Mouse (Mus musculus) thymus, postnatal 10 days (tissue): ENCODE measurements around the gene Adarb1.
"Not testable (repeated sequence)": the region's sequence is repeated elsewhere in the genome, so short reads cannot be mapped to it uniquely, and the experiment has no call there.

Experiments
- DNase-seq, 2 experiments: peaks; one replicate each; pipeline ENCODE4 v3.0.0; 2021; ENCODE audit warnings: low spot score in 2 of 2

Adarb1 gene

DNA sequence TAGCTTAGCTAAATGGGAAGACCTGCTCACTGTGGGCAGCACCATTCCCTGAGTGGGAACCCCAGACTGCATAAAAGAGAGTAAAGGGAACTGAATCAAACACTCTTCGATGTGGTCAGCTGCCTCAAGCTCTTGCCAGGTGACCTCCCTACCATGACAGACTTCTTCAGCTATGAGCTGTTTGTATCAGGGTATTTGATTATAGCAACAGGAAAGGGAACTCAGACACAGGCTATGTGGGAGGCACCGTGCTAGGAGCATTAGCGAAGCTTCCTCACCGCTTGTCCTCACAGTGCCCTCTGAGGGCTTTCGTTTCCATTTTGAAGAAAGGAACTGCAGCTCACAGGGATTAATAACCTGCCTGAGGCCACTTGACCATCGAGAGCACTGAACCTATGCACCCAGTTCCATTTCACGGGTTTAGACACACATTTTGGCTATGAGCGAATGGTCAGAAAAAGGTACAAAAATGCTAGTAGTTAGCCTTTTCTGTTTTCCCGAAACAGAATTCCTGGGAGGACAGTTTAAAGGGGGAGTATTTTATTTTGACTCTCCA lies 103.3 kb downstream of the Adarb1 start:
- DNase-seq, result no peak

DNA sequence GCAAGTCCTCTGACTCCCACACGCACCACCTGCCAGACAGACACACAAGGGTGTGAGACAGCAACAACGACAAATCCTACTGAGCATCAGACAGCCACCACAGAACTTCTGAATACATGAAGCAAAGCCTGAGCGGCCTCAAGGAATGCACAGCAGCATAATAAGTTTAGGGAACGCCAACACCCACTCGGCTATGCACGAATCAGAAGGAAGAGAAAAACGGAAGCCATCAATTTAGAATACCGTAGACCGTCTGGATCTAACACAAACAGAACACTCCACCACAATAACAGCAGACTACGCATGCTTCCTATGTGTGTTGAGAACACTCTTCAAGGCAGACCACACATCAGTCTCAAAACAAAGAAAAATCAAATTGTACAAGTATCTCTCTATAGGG lies 109.1 kb downstream of the Adarb1 start:
- DNase-seq, result no peak

DNA sequence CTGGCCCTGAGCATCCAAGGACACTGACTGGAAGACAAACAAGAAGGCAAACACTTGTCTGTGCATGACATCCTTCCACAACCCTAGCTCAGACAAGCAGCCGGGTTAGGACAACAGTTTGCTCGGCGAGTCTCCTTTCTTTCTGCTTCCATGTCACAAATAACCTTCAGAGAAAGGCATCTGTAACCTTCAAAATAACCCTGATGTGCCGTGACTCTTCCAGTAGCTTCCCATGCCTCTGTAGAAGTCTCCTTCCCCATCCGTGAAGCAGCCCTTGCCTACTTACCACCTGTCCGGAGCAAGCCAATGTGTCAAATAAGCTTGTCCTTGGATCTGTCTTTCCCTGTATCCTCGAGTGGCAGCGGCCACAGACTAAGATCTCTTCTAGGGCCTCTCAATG lies 112.3 kb downstream of the Adarb1 start:
- DNase-seq, result no peak

DNA sequence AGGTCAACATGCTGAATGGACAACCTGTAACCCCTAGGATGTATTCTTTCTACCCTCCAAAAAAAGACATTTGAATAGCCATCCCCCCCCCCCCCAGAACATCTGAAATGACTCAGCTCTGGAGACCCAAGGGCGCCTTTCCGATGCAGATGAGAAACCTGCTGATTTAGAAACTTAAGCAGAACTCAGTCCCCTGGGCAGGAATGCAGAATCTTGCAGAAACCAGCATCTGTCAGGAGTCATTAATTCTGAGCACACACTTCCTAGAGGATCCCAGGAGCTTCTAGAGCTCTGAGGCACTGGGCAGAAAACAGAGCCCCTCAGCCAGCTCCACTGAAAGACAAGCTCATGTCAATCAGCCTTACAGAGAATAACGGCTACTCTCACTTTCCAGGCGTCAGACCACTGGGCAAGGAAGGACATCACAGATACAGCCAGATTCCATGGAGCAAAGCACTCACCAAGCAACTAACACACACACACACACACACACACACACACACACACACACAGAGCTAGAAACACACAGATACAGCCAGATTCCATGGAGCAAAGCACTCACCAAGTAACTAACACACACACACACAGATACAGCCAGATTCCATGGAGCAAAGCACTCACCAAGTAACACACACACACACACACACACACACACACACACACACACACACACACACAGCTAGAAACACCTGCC lies 113.1 kb downstream of the Adarb1 start:
- no peak for DNase-seq

DNA sequence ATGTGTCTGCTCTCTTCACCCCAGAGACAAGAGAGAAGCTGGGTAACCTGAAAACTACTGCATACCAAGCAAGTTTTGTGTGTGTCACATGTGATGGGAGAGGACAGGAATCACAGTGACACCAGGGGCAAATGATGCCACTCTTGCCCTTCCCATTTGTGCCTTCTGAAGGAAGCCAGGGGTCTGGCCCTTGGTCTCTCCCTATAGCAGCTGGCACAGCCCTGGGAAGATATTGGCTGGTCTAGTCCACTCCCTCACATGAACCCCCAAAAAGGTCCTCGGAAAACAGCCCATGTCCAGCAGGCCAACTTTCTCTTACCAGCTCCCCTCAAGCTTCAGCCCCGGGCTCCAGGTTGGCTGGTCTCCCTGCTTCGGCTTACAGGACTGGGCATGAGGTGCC lies 113.7 kb downstream of the Adarb1 start:
- no peak for DNase-seq

DNA sequence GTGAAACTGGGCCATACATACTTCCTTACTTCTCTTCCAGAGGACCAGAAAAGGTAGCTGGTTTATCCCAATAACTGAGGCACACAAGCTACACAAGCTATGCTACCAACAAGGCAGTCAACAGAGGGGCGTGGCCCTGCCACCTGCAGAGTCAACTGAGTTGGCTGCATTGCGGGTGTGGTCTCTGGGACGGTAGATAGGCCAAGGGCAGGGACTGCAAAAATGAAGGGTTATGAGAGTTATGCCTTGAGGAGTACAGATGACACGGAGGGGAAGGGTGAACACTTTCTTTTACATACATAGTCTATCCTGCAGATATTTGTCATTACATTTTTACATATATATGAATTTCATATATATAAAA lies 117.2 kb downstream of the Adarb1 start:
- no peak for DNase-seq

DNA sequence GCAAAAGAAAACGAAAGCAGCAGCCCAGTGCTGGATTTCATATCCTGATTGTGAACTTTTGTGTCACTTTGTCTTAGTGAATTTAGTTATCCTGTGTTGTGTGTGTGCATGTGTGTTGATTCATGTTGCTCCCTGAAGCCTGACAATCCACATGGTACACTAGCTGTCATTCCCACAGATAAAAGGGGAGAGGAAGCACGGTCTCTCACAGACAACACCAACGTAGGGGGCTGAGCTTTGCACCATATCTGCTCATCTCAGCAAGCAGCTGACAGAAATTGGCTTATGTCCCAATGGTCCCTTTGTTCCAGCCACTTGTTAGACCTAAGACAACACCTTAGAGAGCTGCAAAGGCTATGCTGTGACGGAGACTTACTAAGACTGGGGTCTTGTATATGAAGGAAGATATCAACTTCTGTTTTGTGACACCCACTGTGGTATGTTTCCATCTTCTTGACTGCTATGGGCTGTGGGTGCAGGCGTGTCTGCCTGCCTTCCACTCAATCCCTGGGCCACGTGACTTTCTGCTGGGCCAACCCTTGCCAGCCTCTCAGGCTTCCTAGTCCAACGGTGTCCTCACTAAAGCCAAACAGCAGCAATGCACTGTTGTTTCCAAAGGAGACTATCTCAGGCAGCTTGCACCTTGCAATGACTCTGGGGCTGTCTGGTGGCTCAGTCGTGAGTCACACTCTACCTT lies 117.7 kb downstream of the Adarb1 start:
- DNase-seq, result no peak

DNA sequence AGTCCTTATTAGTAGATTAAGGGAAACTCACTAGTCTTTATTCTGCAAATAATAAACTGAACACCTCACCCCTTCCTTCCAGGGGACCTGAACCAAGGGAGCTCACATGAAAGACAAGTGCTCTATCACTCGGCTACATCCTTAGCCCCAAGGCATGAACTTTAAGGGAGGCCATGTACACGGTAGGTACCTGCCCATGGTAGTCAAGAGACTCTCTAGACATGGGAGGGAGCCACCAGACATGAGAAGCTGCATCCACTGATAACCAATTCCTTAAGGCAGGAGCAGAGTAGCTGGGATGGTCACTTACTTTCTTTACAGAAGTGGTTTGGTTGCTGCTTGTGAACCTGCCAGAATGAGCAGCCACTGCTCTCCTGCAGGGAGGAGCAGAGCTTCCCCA lies 118.9 kb downstream of the Adarb1 start:
- no peak for DNase-seq

DNA sequence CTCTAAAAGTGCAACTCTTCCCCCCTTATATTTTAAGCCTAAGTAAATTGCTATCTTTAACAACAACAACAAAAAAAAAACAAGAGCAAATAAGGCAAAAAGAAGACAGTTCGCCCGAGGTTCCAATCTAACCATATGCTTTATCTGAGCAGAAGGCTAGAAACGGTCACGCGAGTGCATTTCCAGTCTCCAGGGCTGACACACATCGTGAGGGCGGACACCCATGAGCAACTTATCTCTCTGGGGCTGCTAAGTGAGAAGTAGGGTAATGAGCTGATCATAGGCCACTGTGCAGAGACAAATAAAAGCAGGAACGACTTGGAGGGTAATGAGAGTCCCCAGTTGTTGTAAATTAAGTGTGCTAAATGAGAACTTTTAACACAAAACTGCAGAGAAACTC lies 119.4 kb downstream of the Adarb1 start:
- no peak for DNase-seq

DNA sequence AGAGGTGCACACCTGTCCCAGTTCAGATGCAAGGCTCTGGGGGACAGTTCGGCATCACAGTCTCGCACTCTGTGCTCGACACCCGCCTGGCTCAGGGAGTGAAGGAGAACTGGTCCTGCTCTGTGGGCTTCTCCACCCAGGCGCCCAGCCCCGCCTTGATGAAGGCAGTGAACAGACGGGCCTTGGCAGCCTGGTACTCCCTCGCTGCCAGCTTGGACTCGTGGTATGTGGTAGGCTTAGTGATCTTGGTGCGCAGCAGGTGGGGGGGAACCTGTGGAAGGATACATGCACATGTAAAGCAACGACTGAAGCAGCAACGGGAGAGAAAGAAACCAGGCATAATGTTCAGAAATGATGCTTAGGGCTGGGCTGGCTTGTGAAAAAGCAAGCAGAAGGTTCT lies 123.4 kb downstream of the Adarb1 start:
- DNase-seq, result no peak

DNA sequence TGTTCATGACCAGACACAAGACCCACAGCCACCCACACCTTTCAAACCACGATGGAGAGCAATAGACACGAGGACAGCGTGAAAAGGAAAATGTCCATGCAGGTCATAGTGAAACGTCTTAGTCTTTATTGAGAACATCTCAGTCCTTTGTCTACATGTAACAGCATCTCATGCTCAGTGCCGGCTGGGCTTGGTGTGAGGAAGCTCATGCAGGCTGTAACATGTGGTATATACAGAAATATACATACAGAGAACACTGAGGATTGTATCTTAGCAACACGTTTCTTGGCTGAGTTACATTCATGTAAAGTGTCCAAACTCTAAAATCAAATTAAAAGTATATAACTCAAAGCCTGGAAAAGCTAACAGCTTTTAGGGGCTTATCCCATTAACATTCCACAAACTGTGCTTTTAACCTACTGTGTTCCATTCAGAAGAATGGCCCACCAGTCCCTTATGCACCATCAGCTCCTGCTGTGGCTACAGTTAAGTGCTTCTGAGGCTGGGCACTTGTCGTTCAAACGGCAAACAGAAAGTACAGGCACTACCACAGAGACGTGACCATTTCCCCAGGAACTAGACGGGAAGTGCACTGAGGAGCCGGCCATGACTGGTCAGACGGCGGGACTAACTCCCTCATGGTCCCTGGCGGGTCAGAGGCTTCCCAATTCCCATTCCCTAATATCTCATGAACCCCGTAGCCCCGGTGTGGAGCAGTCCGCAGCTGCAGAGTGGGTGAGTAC lies 127.3 kb downstream of the Adarb1 start:
- DNase-seq, result no peak

DNA sequence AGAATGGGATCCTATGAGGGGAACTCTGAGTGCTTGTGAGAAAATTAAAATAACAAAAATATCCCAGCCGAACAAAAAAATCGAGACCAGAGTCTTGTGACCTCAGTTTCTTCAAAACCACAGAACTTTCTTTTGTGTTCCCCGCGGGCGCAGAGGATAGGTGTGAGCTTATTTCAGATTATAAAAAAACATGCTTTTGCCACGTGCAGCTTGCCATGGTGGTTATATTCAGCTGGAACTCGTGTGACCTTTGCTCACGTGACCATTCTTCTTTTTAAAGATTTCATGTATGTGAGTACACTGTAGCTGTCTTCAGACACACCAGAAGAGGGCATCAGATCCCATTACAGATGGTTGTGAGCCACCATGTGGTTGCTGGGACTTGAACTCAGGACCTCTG lies 128.5 kb downstream of the Adarb1 start:
- no peak for DNase-seq

DNA sequence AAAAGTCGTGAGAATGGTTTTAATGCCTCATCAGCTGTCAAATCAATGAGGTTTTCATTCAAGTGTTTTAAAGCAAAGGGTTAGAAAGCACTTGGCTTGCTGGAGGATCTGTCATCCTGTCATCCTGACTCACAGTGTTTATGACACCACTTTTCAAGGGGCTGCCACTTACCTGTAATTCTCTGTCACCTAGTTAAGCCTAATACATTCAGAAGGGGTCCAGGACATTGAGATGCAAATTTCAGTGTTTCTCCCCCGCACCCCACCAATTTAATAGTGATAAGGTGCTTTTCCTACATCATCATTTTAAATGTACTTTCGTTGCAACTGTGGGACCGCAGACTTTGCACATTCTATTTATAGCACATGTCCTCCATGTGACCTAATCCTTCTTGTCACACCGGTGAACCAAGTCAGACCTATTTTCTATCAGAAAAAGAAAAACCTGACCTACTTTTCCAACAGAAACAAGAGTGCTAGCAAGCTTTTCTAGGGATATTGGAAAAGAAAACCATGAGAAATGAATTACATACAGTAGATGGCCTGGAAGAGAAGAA lies 129.4 kb downstream of the Adarb1 start:
- DNase-seq, result no peak

DNA sequence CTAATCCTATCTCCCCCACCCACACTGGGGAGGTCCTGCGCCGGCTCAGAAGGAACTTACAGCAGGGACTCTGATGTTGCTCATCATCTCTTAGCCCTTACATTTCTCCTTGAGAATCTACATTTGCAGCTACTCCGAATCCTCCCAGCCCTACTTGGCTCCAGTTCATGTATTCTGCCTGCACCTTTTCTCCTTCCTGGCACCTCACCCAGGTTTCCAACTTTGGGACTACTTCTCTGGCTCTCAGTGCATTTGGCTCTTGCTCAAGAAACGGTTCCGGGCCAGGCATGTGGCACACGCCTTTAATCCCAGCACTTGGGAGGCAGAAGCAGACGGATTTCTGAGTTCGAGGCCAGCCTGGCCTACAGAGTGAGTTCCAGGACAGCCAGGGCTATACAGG lies 130.4 kb downstream of the Adarb1 start:
- no peak for DNase-seq

DNA sequence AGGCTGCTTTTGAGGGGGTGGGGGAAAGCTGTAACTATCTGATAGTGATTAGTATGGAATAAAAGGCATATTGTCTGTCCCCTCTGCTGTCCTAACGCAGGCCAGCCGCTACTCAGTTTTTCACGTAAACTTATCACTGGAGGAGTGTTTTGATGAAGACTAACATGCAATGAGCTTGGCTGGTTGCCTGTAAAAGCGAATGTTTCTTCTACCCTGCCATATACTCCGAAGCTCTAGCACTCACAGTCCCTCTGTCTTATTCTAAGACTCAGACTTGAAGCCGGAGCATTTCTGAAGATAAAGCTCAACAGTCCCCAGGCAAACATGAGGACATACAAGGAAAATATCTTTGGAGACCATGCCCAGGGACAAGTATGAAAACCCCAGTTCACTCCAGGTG lies 133.2 kb downstream of the Adarb1 start:
- DNase-seq, result no peak

DNA sequence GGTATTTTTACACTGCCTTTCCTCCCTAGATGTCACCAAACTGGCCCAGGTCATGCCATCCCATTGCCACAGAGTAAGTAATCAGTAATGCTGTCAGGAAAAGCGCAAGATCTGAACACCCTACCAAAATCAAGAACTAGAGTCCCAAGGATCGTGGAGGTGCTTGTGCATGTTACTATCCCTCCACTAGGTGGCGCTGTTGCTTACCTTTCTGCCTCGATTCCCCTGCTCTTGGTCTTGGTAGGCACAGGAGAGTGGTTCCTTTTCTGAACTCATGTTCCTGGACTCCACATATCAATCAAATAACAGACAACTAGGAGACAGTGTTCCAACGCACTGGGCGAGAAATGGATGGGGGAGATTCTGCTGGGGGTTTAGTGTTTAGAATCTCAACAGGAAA lies 135.2 kb downstream of the Adarb1 start:
- DNase-seq, result peak; percentile 20 to 76

DNA sequence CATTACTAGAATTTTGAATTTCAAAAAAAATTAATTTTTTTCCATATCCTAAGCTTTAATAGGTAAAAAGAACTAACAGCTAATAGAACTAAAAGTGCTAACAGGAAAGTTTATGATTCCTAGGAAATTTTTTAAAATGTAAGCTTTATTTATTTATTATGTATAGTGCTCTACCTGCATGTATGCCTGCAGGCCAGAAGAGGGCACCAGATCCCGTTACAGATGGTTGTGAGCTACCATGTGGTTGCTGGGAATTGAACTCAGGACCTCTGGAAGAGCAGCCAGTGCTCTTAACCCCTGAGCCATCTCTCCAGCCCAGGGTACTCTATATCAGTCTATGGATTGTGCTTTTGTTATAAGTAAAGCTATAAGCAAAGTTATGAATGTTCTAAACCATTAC lies 136.0 kb downstream of the Adarb1 start:
- DNase-seq, result not testable (repeated sequence)

DNA sequence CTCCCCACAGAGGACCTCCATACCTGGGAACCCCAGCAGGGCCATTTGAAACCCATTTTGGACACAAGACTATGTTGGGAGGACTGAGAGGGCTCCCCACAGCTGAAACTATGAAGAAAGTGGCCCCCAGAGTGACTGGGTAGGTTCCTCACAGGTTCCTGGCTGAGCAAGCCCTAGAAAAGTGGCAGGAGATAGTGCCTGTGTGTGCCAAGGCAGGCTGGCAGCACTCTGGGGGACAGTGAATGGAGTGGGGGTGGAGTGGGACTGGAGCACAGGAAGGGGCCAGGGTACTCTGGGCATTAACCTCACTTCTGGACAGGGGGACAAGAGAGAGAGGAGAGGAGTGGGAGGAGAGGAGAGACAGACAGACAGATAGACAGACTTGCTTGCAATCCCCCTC lies 144.3 kb downstream of the Adarb1 start:
- DNase-seq, result no peak

DNA sequence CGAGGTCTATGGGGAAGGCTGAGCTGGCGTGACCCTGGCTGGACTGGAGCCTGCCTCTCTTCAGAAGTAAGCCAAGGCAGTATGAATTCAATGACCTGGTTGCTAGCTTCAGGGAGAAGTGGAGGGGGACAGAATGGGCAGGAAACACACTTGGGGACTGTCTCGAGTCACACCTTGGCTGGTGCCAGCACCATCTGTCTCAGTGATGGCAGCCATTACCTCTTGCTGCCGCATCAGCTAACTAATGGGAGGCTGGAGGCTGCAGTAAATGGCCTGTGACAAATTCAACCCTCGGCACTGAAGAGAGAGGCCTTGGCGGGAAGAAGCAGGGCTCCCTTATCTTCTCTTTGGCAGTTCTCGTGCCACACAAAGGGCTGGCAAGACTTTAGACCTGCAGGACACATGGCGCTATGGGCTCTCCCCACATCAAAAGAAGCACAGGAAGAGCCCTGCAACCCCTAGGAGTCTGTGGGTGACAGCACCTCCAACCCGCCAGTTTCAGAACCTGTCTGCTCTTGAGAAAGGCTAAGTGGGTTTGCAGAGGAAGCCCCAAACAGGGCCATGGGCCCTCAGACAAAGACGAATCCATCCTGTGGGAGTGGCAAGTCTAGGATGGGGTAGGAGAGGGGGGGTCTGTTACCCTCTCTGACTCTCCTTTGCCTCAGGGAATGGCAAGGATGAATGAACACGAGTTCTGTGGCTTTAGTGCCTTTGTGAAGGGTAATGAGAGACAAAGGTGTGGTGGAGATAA lies 144.9 kb downstream of the Adarb1 start:
- DNase-seq, result no peak

DNA sequence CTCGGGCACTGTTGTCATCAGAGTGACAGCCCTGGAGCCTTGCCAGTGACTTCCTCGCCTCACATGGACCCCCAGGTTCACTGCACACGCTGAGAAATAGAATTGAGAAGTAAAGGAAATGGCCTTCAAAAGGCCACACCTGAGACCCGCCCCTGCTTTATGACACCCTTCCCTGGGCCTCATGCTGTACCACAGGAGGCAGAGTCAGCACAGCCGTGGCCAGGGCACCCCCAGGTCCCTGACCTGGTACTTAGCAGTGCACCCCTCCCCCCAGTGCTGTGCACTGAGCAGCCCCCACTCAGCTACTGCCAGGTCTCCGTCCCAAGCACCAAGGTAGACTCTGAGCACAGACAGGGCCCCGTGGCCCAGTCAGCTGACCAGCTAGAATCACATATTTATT lies 148.9 kb downstream of the Adarb1 start:
- DNase-seq, result no peak

DNA sequence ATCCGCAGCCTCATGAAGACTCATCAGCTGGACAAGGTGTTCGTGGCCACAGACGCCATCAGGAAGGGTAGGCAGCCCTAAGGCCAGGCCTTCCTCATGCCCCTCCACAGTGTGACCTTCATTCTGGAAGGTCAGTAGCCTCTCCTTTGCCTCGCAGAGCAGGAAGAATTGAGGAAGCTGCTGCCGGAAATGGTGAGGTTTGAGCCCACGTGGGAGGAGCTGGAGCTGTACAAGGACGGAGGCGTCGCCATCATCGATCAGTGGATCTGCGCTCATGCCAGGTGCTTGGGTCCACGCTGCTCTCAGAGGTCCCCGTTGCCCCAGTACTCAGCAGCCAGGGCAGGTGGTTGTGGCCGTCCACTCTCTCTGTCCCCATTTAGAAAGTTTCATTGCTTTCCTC lies 151.0 kb downstream of the Adarb1 start:
- DNase-seq, result no peak

DNA sequence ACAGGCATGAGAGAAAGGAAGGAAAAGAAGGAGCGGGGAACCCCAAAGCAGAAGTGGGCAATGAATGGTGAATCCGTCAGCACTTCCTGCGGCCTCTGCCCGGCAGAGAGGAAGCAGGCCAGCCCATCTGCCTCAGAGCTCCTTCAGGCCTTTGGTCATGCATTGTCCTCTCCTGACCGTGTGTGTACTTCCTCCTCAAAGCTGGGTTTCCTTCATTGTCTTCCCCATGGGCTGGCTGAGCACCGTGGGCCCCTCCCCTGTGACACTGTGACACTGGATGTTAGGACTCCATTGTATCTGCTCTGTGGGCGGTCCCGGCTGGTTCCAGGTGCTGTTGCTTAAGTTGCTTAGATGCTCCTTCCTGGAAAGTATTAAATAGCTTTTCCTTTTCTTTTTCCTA lies 151.8 kb downstream of the Adarb1 start:
- DNase-seq, result no peak
